Mouse (Mus musculus) layer of hippocampus, adult 18-20 months (tissue): Measurements from ENCODE around the gene Psmb9. TPM values are rescaled to one million over a fixed set of nuclear protein-coding genes. Genes with fewer than 3 reads are reported as not detected.
A peak's percentile ranks its signal among the peaks of the same experiment; 100 is the strongest.
"Not testable (repeated sequence)": the region's sequence is repeated elsewhere in the genome, so short reads cannot be mapped to it uniquely, and the experiment has no call there.

Experiments used
- DNase-seq, 2 experiments: peaks; one replicate each; pipeline ENCODE4 v3.0.0; 2022; ENCODE audit warnings: low spot score in 2 of 2
- long read RNA-seq: library from polyadenylated mRNA; stranded (forward); transcript quantifications from one replicate; pipeline ENCODE4 v2.0.0, GENCODE M21; 2021
- total RNA-seq, 2 experiments: library from RNA; stranded (reverse); gene quantifications; 2 replicates each; pipeline ENCODE4 v1.2.3; 2021

The Psmb9 gene
- total RNA-seq = 1 to 10 TPM; 2.1 to 3.7 TPM
- long read RNA-seq, partial matches to known transcripts = 0 of 1 reads
- long read RNA-seq, other reads (novel, unspliced or antisense) = 0 of 1 reads

DNA sequence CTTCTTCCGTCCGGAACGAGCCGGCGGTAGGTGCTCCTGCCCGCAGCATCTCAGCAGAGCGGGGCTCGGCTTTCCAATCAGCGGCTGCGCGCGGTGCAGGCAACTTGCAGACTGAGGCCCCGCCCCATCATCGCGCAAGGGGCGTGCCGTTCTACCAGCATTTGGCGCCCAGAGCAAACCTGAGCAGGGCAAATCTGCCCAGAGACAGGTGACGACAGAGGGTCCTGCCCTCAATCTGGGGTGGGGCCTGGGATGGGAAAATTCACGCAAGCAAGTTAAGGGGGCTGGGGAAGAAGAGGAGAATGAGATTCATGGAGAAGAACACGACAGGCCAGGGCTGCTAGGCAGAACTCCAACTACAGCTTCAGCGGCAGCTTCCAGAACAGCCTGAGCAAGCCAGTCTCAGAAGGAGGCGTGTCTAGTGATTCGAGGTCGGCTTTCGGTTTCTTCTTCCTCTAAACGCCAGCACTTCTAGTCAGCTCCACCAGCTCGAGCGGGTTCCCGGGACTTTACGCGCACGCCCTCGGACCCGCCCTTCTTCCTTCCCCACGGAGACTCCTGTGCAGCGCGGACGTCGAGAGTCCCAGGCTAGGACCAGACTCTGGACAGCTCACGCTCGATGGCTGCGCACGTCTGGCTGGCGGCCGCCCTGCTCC is at the start of gene Psmb9, which contains the start of gene Tap1:
TSS of gene Psmb9 (minus strand) at position 504 of the 656 bp plus-strand sequence.
TSS of gene Tap1 (plus strand) at position 293 of the 656 bp plus-strand sequence.
- DNase-seq = peak; percentile 93 to 98

DNA sequence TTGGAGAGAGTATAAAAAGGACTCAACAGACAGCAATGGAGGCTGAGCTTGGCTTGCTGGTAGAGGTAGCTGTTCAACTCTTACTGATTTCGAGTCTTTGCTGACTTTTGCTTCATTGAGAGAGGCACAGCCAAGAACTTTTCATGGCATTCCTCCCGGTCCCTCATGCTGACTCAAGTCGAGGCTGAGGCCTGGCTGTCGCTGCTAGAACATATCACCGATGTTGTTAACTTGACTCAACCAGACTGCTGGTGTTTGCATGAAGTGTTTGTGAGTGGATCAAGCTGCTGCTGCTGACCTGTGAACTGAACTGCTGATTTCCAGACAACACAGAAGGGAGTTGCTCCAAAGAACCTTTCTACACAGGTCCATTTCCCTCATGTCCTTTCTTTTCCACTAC is 49.1 kb upstream of the Psmb9 start:
- no peak for DNase-seq

DNA sequence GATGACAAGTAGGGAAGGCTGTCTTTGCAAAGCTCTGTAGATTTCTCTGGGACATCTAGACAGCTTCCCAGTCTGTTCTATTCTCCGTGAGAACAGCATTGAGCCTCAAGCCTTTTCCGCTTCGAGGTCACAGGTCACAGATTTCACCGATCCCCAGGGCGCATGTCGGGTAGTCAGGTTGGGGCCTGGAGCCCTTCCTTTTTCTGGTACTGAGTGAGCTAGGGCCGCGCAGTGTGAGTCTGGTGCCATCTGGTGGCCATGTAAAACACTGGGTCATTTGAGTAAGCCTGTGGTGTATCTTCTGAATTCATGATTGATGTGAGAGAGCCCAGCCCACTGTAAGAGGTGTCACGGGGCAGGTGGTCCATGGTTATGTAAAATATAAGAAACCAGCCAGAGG is 47.4 kb upstream of the Psmb9 start:
- DNase-seq = peak; percentile 43 to 83

DNA sequence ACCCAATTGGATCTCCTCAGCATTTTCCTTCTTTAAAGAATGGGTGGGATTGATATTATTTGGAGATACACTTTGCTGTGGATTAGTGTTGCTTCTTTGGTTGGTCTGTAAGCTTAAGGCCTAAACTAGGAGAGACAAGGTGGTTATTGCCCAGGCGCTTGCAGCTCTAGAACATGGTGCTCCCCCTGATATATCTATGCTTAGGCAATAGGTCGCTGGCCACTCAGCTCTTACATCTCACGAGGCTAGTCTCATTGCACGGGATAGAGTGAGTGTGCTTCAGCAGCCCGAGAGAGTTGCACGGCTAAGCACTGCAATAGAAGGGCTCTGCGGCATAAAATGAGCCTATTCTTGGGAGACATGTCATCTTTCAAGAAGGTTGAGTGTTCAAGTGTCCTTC is 44.5 kb upstream of the Psmb9 start:
- not testable (repeated sequence) for DNase-seq

DNA sequence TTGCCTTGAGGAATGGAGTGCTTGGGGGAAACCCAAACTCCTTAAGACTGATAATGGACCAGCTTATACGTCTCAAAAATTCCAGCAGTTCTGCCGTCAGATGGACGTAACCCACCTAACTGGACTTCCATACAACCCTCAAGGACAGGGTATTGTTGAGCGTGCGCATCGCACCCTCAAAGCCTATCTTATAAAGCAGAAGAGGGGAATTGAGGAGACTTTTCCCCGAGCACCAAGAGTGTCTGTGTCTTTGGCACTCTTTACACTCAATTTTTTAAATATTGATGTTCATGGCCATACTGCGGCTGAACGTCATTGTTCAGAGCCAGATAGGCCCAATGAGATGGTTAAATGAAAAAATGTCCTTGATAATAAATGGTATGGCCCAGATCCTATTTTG is 43.4 kb upstream of the Psmb9 start:
- DNase-seq = not testable (repeated sequence)

DNA sequence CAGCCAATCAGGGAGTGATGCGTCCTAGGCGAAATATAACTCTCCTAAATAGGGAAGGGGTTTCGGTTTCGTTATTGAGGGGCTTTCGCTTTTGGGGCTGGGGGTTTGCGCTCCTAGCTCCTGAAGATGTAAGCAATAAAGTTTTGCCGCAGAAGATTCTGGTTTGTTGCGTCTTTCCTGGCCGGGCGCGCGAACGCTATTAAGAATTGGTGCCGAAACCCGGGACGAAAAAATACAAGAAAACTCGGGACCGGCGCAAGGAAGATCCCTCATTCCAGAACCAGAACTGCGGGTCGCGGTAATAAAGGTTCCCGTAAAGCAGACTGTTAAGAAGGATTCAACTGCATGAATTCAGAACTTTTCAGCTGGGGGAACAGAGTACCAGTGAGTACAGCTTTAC is 38.3 kb upstream of the Psmb9 start:
- DNase-seq = not testable (repeated sequence)

DNA sequence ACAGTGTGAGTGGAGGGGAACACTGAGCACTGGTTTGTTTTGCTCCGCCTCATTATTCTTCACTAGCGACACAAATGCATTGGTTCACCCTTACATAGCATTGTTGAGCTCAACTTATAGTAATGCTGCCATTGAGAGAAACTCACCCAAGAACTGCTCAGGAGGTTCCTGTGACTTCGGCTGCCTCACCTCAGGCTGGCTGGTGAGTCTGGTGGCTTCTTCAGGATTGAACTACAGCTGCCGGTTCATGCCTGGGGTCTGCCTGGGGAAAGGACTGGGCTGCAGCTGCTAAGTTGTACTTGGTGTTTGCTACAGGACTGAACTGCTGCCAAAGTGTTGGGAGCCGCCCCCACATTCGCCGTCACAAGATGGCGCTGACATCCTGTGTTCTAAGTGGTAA is 37.9 kb upstream of the Psmb9 start:
- DNase-seq = no peak

DNA sequence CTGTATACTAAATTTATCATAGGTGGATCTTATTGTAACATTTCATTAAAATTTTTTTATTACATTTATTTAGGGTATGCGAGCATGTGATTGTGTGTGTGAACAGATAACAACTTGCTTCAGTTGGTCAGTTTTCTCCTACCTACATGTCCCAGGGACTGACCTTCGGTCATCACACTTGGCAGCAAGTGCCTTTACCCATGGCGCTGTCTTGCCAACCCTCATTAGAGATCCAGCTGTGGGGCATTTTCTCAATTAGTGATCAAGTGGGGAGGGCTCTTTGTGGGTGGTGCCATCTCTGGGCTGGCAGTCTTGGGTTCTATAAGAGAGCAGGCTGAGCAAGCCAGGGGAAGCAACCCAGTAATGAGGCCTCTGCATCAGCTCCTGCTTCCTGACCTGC is 37.3 kb upstream of the Psmb9 start:
- DNase-seq = no peak

DNA sequence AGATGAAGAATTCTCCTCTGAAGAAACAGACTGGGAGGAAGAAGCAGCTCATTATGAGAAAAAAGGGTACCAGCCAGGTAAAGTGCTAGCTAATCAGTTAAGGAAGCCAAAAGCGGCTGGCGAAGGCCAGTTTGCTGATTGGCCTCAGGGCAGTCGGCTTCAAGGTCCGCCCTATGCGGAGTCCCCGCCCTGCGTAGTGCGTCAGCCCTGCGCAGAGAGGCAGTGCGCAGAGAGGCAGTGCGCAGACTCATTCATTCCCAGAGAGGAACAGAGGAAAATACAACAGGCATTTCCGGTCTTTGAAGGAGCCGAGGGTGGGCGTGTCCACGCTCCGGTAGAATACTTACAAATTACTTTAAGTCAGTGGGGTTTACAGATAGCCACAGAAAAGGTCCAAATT is 32.8 kb upstream of the Psmb9 start:
- not testable (repeated sequence) for DNase-seq

DNA sequence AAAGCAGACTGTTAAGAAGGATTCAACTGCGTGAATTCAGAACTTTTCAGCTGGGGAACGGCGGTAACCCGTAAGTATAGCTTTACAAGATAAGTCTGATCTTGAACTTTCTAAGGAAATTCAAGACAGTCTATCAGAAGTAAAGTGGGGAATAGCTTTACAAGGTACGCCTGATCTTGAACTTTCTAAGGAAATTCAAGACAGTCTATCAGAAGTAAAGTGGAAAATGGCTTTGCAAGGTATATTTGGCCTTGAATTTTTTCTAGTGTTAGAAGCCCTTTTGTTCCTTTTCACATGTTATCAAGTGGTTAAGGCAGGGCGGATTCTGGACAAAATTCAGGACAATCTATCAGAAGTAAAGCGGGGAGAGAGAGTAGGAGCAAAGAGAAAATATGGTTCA is 32.2 kb upstream of the Psmb9 start:
- peak in 1 of 2 experiments; percentile 52 for DNase-seq

DNA sequence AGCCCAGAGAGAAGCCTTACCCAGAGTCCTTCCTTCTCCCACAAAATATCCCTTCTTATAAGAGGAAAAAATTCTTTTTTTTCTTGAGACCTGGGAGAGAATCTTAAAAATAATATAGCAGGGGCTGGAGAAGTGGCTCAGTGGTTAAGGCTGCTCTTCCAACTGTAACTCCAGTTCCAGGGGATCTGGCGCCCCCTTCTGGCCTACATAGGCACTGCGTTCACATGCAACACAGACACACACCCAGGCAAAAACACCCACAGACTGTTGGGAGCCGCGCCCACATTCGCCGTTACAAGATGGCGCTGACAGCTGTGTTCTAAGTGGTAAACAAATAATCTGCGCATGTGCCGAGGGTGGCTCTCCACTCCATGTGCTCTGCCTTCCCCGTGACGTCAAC is 31.5 kb upstream of the Psmb9 start:
- DNase-seq = not testable (repeated sequence)

DNA sequence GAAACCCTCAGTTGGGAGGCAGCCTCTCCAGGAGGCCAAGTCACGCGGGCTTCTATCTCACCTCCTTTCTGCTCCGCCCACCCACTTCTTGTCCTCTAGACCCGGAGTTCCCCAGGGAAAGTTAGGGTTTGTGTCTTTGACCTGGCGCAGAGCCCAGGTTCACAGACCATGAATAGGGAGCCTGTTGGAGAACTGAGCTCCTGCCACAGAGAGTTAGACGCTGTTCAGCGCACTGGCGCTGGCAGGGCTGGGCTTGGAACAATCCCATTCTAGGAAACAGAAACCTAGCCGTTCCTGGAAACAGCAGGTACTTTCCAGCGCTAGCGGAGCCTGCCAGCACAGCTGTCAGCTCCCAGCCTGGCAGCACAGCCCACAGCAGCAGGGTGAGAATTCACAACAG is 31.1 kb upstream of the Psmb9 start:
- DNase-seq = no peak

DNA sequence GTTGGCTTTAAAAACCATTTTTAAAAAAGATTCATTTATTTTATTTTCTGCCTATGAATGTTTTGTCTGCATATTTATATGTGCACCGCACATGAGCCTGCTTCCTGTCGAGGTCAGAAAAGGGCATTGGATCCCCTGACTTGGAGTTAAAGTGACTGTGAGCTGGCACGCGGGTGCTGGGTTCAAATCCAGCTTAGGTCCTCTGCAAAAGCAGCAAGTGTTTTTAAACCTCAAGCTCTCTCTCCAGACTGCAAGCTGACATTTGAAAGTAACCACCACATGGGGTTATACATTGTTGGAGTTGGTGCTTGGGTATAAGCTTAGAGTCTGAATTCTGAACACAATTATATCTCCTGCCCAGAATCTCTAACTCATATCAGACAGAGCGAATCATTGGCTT is 30.4 kb upstream of the Psmb9 start:
- DNase-seq = no peak

DNA sequence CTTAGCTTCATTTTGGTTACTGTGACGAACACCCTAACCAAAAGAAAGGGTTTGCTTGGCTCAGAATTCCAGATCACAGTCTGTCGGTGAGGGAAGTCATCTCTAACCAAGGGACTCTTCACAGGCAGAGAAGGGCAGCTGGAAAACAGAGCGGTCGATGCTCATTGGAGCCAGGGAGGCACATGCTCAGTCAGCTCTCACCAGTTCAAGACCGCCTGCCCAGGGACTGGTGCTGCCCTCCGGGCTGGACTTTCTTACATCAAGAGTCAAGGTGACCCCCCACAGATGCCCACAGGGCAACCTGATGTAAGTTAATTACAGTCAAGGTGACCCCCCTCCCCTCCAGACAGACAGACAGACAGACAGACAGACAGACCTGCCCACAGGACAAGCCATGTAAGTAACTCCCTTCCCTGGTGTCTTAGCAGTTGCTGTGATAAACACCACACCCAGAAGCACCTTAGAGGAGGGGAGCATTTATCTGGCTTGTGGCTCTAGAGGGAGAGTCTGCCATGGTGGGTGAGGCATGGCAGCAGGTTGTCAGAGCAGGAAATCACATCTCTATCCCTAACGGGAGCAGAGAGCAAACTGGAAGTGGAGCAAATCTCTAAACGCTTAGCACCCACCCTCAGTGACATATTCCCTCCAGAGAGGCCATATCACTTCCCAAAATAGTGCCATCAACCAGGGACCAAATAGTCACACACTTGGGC is 29.8 kb upstream of the Psmb9 start:
- no peak for DNase-seq

DNA sequence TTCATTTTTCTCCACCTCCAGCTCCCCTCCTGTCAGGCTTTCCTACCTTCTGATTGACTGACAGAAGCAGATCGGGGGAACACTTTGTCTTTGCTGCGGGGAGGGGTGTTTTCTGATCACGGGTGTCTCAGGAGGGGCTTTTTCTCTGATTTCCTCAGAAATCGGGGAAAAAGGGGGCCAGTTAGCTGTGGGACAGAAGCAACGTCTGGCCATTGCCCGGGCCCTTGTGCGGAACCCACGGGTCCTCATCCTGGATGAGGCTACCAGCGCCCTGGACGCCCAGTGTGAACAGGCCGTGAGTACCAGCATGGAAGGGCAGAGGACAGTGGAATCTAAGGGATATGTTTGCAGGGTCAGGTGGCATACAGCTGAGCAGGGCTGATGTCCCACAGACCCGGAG is 27.6 kb upstream of the Psmb9 start:
- no peak for DNase-seq

DNA sequence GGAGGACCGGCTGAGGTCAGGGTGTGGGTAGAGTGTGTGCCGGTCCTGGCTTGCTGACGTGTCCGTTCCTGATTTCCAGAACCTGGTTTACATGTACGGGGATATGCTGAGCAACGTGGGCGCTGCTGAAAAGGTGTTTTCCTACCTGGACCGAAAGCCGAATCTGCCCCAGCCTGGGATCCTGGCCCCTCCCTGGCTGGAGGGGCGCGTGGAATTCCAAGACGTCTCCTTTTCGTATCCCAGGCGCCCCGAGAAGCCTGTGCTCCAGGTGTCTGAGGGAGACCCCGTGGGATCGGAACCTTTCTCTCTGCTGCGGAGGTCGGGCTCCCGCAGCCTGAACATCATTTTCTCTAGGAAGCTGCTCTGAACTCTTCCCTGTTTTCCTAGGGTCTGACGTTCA is 26.4 kb upstream of the Psmb9 start:
- no peak for DNase-seq

DNA sequence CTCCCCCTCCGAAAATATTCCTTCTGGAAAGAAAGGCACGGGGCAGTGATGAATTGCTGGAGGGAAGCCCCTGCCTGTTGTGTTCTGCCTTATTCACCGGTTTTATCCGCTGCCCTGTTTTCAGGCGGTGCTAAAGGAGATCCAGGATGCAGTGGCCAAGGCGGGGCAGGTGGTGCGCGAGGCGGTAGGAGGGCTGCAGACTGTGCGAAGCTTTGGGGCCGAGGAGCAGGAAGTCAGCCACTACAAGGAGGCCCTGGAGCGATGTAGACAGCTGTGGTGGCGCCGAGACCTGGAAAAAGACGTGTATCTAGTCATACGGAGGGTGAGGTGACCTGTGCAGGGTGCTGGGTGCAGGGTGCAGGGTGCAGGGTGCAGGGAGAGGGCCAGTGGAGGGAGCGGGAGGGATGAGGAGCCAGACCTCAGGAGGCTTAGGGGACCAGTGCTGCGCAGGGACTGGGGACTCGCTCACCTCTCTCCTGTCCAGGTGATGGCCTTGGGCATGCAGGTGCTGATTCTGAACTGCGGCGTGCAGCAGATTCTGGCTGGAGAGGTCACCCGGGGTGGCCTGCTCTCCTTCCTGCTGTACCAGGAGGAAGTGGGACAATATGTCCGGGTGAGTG is 24.3 kb upstream of the Psmb9 start:
- DNase-seq = no peak

DNA sequence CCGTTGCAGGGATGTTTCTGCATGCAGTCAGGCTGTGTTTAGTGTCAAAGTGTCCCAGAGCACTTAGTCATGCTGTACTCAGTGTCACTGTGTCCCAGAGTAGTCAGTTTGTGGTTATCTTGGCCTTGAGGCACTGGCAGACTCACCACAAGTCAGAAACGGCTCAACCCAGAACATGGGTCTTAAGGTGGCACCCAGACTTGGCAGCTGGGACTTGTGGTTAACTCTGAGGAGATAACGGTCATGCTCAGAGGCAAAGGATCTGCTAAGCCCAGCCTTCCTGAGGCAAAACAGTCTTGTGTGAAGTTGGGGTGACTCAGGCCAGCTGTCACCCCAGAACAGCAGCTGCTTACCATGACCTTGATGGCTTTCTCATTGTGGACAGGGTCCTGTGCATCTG is 23.0 kb upstream of the Psmb9 start:
- no peak for DNase-seq

DNA sequence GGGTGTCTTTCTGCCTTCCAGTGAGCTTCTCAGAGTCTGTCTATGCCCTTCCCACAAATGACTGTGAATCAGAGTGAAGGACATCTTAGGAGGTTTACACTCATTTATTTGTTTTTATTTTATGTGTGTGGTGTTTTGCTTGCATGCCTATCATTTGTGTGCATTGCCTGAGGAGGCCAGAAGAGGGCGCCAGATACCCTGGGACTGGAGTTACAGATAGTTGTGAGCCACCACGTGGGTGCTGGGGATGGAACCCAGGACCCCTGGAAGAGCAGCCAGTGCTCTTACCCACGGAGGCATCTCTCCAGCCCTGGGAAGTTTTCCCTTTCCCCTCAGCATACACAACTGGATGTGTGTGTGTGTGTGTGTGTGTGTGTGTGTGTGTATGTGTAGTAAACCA is 22.1 kb upstream of the Psmb9 start:
- no peak for DNase-seq

DNA sequence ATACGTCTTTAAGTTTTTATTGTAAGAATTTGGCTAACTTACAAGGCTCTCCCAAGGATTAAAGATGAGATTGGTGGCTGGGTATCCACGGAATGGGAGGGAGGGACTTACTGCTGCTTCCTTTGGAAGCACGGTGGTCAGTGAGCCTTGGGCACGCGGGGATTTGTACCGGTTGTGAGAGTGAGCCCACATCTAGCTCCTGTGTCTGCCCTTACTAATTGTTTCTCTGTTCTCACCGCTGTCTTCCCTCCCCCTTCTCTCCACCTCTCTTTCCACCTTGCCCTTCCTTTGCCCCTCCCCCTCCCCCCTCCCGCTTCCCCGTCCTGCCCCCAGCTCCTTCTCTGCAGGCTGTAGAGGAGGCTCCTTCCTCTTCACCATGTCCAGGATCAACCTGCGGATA is 20.9 kb upstream of the Psmb9 start:
- no peak for DNase-seq

DNA sequence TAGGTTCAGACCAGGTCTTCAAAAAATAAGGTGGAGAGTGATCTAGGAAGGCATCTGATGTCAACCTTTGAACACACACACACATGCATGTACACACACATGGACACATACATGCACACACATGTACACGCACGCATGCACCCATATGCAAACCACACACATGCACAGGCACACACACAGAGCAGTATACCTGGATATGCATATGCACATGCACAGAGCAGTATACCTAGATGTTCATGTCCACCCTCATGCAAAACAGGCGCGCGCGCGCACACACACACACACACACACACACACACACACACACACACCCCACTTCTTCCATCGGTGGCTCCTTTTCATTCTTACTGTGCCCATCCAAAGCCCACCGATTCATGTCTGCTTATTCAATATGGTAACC is 20.3 kb upstream of the Psmb9 start:
- DNase-seq = no peak

DNA sequence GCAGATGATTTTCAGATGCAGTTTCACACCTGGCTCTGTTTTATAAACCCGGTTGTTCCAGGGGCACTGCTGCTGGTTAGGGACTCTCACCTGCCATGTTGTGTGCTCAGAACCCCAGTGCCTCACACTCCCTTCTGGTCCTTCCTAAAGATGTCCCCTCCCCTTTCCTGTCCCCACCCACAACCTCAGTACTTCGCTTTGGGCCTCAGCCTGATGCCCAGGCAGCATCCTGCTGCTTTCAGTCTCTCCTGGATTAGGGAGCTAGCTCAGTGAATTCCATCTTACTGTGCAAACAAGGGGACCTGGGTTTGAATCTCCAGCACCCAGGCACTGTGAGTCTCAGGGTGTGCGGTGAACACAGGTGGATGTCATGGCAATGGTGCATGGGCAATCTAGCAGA is 19.9 kb upstream of the Psmb9 start:
- no peak for DNase-seq
